In the genomic region with DNA sequence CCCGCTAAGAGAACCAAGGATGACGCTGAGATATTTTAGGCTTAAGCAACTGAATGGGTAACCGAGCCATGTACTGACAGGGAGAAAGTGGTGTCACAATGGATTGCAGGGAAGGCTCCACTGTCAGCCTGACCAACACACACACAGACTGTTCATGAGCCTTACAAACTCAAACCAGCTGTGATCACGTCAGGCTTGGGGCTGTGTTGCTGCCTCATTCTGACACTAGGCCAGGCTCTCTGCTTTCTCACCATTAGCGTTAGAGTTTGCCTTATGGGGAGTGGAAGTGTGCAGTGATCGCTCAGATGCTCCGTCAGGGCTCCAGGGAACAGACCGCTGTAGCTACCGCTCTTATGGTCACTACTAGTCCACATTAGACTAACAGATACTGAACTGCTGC, we compare ENCODE assay signal across 24 mouse cellular contexts. TPM values are rescaled to one million over a fixed set of nuclear protein-coding genes. Genes with fewer than 3 reads are reported as not detected.
DNase-seq lines count a peak whose midpoint lies in the region; ATAC-seq and TF ChIP-seq lines count a peak whose summit lies in the region.
"Had no signal": no experiment of that assay in that cellular context is flagged by ENCODE, and none has a peak within 500 bp of the region (broad histone marks: within the 10 kb centered on the region; RNA-seq: fewer than 3 reads in every experiment).

No protein-coding gene starts in this region.

- 0 out of 2 replicates have a peak, but pooled peaks have one; percentile 46 for ATAC-seq in embryonic facial prominence, embryonic 15.5 days (ENCODE audit: insufficient number of reproducible peaks, low FRiP score, low TSS enrichment, low read depth)
- no peak for ATAC-seq in intestine, embryonic 16.5 days
- ATAC-seq: activated CD4-positive, CD25-positive, alpha-beta regulatory T cell, adult 4 months; forebrain, embryonic 14.5 days; intestine, postnatal 0 days; Patski had no signal

- H3K4me3 ChIP-seq in heart, adult 2 months: no peak overlapping the region
- H3K4me3 ChIP-seq in embryonic facial prominence, embryonic 15.5 days (replicated peaks): no peak overlapping the region
- H3K4me3 ChIP-seq in intestine, embryonic 16.5 days (ENCODE audit: low read length): no peak overlapping the region
- H3K4me3 ChIP-seq in thymus, adult 2 months (ENCODE audit: control insufficient read depth, insufficient read depth, low read length): no peak overlapping the region
- H3K4me3 ChIP-seq: embryonic facial prominence, embryonic 12.5 days; erythroblast, embryonic 14.5 days; forebrain, embryonic 10.5 days; heart, embryonic 13.5 days; hindbrain, embryonic 15.5 days had no signal

- DNase-seq in embryo, embryonic 10 days (ENCODE audit: low spot score): peak; percentile 16
- DNase-seq in embryo, embryonic 9.5 days (ENCODE audit: extremely low spot score): no peak
- peak; percentile 80 for DNase-seq in heart, adult 11 months
- no peak for DNase-seq in heart, adult 2 months
- DNase-seq in thymus, adult 2 months: no peak
- DNase-seq: adrenal gland, postnatal 14 days; cerebellum, adult 11-12 months; cerebellum, adult 9-11 months; gastrocnemius, postnatal 14 days; heart, postnatal 36 days had no signal

- H3K9me3 ChIP-seq in embryonic facial prominence, embryonic 15.5 days (replicated peaks): no peaks in the 10 kb centered on the region
- no peaks in the 10 kb centered on the region for H3K9me3 ChIP-seq in intestine, embryonic 16.5 days (ENCODE audit: control insufficient read depth, low read length)
- H3K9me3 ChIP-seq: embryonic facial prominence, embryonic 12.5 days; forebrain, embryonic 10.5 days; heart, embryonic 13.5 days; hindbrain, embryonic 15.5 days had no signal

- H3K27ac ChIP-seq in heart, adult 2 months: no peak overlapping the region
- H3K27ac ChIP-seq in embryonic facial prominence, embryonic 15.5 days (replicated peaks): no peak overlapping the region; the same call in 1 of the 2 replicates
- H3K27ac ChIP-seq in intestine, embryonic 16.5 days (ENCODE audit: low read length): no peak overlapping the region
- no peak overlapping the region for H3K27ac ChIP-seq in thymus, adult 2 months (ENCODE audit: control insufficient read depth, insufficient read depth, low read length)
- H3K27ac ChIP-seq: embryonic facial prominence, embryonic 12.5 days; forebrain, embryonic 10.5 days; heart, embryonic 13.5 days; hindbrain, embryonic 15.5 days had no signal

- H3K27me3 ChIP-seq in heart, adult 2 months (ENCODE audit: control insufficient read depth, insufficient read depth, low read length): no peaks in the 10 kb centered on the region
- peaks cover 3% of the 10 kb centered on the region for H3K27me3 ChIP-seq in embryonic facial prominence, embryonic 15.5 days
- H3K27me3 ChIP-seq in intestine, embryonic 16.5 days (replicated peaks; ENCODE audit: control insufficient read depth, insufficient read depth, low read length): no peaks in the 10 kb centered on the region
- no peaks in the 10 kb centered on the region for H3K27me3 ChIP-seq in thymus, adult 2 months (ENCODE audit: control insufficient read depth, insufficient read depth, low read length)
- H3K27me3 ChIP-seq: hindbrain, embryonic 15.5 days; Patski had no signal

- no peaks in the 10 kb centered on the region for H3K4me1 ChIP-seq in heart, adult 2 months (ENCODE audit: control insufficient read depth, insufficient read depth, low read length)
- 0 out of 2 replicates have a peak, but pooled peaks cover 4% of the 10 kb centered on the region for H3K4me1 ChIP-seq in embryonic facial prominence, embryonic 15.5 days
- H3K4me1 ChIP-seq in intestine, embryonic 16.5 days (ENCODE audit: control insufficient read depth, insufficient read depth, low read length): no peaks in the 10 kb centered on the region
- H3K4me1 ChIP-seq in thymus, adult 2 months (replicated peaks; ENCODE audit: control insufficient read depth, insufficient read depth, low read length): no peaks in the 10 kb centered on the region
- H3K4me1 ChIP-seq: embryonic facial prominence, embryonic 12.5 days; forebrain, embryonic 10.5 days; heart, embryonic 13.5 days had no signal

- no peak overlapping the region for H3K9ac ChIP-seq in heart, adult 2 months (ENCODE audit: low read depth, low read length)
- no peak overlapping the region for H3K9ac ChIP-seq in embryonic facial prominence, embryonic 15.5 days
- no peak overlapping the region for H3K9ac ChIP-seq in intestine, embryonic 16.5 days (ENCODE audit: low read depth, low read length)
- H3K9ac ChIP-seq: embryonic facial prominence, embryonic 12.5 days; heart, embryonic 13.5 days; hindbrain, embryonic 15.5 days had no signal

- no peak for TF ChIP-seq EP300 in heart, adult 2 months (IDR thresholded peaks at IDR 0.05; ENCODE audit: insufficient read depth, low read depth, low read length)

- H3K4me2 ChIP-seq in embryonic facial prominence, embryonic 15.5 days (replicated peaks): no peak overlapping the region
- H3K4me2 ChIP-seq in intestine, embryonic 16.5 days (ENCODE audit: low read depth, low read length): no peak overlapping the region
- H3K4me2 ChIP-seq: embryonic facial prominence, embryonic 12.5 days; heart, embryonic 13.5 days; hindbrain, embryonic 15.5 days had no signal

- 78% methylated on average over 9 of the region's 9 CpGs for WGBS in heart, adult 2 months
- 53% methylated on average over 9 of the region's 9 CpGs for WGBS in embryonic facial prominence, embryonic 15.5 days
- 74% methylated on average over 9 of the region's 9 CpGs for WGBS in intestine, embryonic 16.5 days
- 97% methylated on average over 9 of the region's 9 CpGs for WGBS in thymus, adult 2 months

- intact Hi-C loops in heart, adult 2 months (cut with DNase I): no loop called here

- no peaks in the 10 kb centered on the region for H3K79me2 ChIP-seq in heart, adult 2 months (replicated peaks; ENCODE audit: control insufficient read depth, insufficient read depth, low read length)

- no peak for TF ChIP-seq CTCF in heart, adult 2 months (IDR thresholded peaks at IDR 0.05)
- no peak for TF ChIP-seq CTCF in thymus, adult 2 months (IDR thresholded peaks at IDR 0.05; ENCODE audit: borderline replicate concordance, control insufficient read depth, extremely low read depth, insufficient read depth, low read length, poor library complexity)

- H3K36me3 ChIP-seq in heart, adult 2 months (ENCODE audit: control insufficient read depth, insufficient read depth, low read length): no peaks in the 10 kb centered on the region
- peaks cover 44% of the 10 kb centered on the region for H3K36me3 ChIP-seq in embryonic facial prominence, embryonic 15.5 days
- H3K36me3 ChIP-seq in intestine, embryonic 16.5 days (ENCODE audit: control insufficient read depth, insufficient read depth, low read length): 0 out of 2 replicates have a peak, but pooled peaks cover 8% of the 10 kb centered on the region
- H3K36me3 ChIP-seq in thymus, adult 2 months (ENCODE audit: control insufficient read depth, insufficient read depth, low read length): peaks cover 5% of the 10 kb centered on the region; the same call in 1 of the 2 replicates

- TF ChIP-seq POLR2A in heart, adult 2 months (IDR thresholded peaks at IDR 0.05; ENCODE audit: insufficient read depth, low read depth, low read length): no peak
- TF ChIP-seq POLR2A in thymus, adult 2 months (IDR thresholded peaks at IDR 0.05; ENCODE audit: control insufficient read depth, extremely low read depth, insufficient read depth, low read length, poor library complexity): no peak

RNA-seq across cellular contexts. Expression of gene Tmem25, which starts 6.3 kb away (rescaled TPM):
- 10 to 100 TPM; 10.6 to 10.9 TPM for total RNA-seq in heart, adult 2 months (2021)
- polyA plus RNA-seq in heart, adult 2 months (2012; rRNA removed): 22.5 and 27.2 TPM in 2 replicates
- polyA plus RNA-seq in embryonic facial prominence, embryonic 15.5 days (2015; fragmentation: Nextera tagmentation; extraction: Ambion mirVana): 2.5 and 2.6 TPM in 2 replicates
- polyA plus RNA-seq in intestine, embryonic 16.5 days (2015; fragmentation: Nextera tagmentation; extraction: Ambion mirVana): 5.9 and 7.0 TPM in 2 replicates
- polyA plus RNA-seq in thymus, adult 2 months (2012; rRNA removed): 1.5 and 2.6 TPM in 2 replicates
- polyA plus RNA-seq: erythroblast, embryonic 14.5 days had no signal

RNA-seq across cellular contexts. Expression of gene Ttc36, which starts 10.0 kb away (rescaled TPM):
- under 1 TPM; 0.96 to 0.97 TPM for total RNA-seq in heart, adult 2 months (2021)
- 0.53 and 1.3 TPM in 2 replicates for polyA plus RNA-seq in heart, adult 2 months (2012; rRNA removed)
- 0.31 TPM in 1 of 2 replicates, not detected in the other for polyA plus RNA-seq in embryonic facial prominence, embryonic 15.5 days (2015; fragmentation: Nextera tagmentation; extraction: Ambion mirVana)
- polyA plus RNA-seq in intestine, embryonic 16.5 days (2015; fragmentation: Nextera tagmentation; extraction: Ambion mirVana): 3.5 and 5.8 TPM in 2 replicates
- 4.3 and 5.3 TPM in 2 replicates for polyA plus RNA-seq in thymus, adult 2 months (2012; rRNA removed)
- total RNA-seq: MEL had no signal
- polyA plus RNA-seq: C2C12; forebrain, embryonic 10.5 days; hindbrain, embryonic 11.5 days had no signal

RNA-seq across cellular contexts. Expression of gene Ift46, which starts 25.1 kb away (rescaled TPM):
- total RNA-seq in heart, adult 2 months (2021): 10 to 100 TPM; 22.7 to 27.8 TPM
- 28.3 and 36.1 TPM in 2 replicates for polyA plus RNA-seq in heart, adult 2 months (2012; rRNA removed)
- 107 and 125 TPM in 2 replicates for polyA plus RNA-seq in embryonic facial prominence, embryonic 15.5 days (2015; fragmentation: Nextera tagmentation; extraction: Ambion mirVana)
- 68.1 and 71.4 TPM in 2 replicates for polyA plus RNA-seq in intestine, embryonic 16.5 days (2015; fragmentation: Nextera tagmentation; extraction: Ambion mirVana)
- polyA plus RNA-seq in thymus, adult 2 months (2012; rRNA removed): 35.1 and 42.2 TPM in 2 replicates

RNA-seq across cellular contexts. Expression of gene Arcn1, which starts 25.2 kb away (rescaled TPM):
- 10 to 100 TPM; 78.6 to 93.9 TPM for total RNA-seq in heart, adult 2 months (2021)
- 28.2 and 57.5 TPM in 2 replicates for polyA plus RNA-seq in heart, adult 2 months (2012; rRNA removed)
- 191 and 195 TPM in 2 replicates for polyA plus RNA-seq in embryonic facial prominence, embryonic 15.5 days (2015; fragmentation: Nextera tagmentation; extraction: Ambion mirVana)
- 187 and 196 TPM in 2 replicates for polyA plus RNA-seq in intestine, embryonic 16.5 days (2015; fragmentation: Nextera tagmentation; extraction: Ambion mirVana)
- 42.0 and 43.1 TPM in 2 replicates for polyA plus RNA-seq in thymus, adult 2 months (2012; rRNA removed)

RNA-seq across cellular contexts. Expression of gene Phldb1, which starts 57.8 kb away (rescaled TPM):
- 100 to 1,000 TPM; 104 to 108 TPM for total RNA-seq in heart, adult 2 months (2021)
- 146 and 165 TPM in 2 replicates for polyA plus RNA-seq in heart, adult 2 months (2012; rRNA removed)
- polyA plus RNA-seq in embryonic facial prominence, embryonic 15.5 days (2015; fragmentation: Nextera tagmentation; extraction: Ambion mirVana): 38.6 and 39.0 TPM in 2 replicates
- 12.9 and 14.4 TPM in 2 replicates for polyA plus RNA-seq in intestine, embryonic 16.5 days (2015; fragmentation: Nextera tagmentation; extraction: Ambion mirVana)
- polyA plus RNA-seq in thymus, adult 2 months (2012; rRNA removed): 16.5 and 27.3 TPM in 2 replicates

Comparison
In these comparisons a context has a peak if more than half of its experiments do, and no peak if none do; other contexts are left out.
1. DNase-seq: peak in embryo, embryonic 10 days (single experiment) and heart, adult 11 months (single experiment); none in embryo, embryonic 9.5 days (single experiment), heart, adult 2 months (0 of 2) and thymus, adult 2 months (single experiment).